ENCODE assay signal across 8 mouse cellular contexts in the genomic region with DNA sequence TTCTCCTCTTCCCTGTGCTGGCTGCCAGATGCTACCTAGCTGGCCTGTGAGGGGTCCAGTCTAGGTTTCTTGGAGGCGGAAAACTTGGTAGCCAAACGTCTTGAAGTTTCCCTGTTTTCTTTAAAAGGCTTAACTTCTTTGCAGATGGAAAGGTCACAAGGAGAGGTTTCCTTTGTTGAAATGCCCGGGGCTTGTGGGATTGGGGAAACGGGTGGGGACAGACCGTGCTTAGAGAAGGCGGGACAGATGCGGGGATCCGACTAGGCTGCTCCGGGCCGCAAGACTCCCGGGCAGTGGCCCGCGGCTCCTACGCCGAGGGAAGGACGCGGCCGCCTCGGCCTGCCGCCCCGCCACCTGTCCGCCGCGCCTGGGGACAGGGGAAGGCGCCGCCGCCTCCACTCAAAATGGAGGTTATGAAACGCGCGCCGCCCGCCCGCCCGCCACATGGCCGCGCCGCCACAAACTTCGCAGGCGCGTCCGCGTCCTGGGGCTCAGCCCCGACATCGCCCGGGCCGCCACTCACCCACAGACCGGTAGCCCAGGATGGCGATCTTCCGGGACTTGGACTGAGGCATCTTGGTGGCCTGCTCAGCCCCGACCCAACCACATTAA. TPM values are rescaled to one million over a fixed set of nuclear protein-coding genes. Genes with fewer than 3 reads are reported as not detected.
DNase-seq lines count a peak whose midpoint lies in the region; ATAC-seq and TF ChIP-seq lines count a peak whose summit lies in the region.

No protein-coding gene starts in this region.

- CTCF ChIA-PET in Patski (lab: Charles Lee): interaction anchor here (3.4 kb wide), 1 partner anchor 165 kb away, joined by 10 read pairs; no protein-coding TSS in a partner anchor

- WGBS in kidney, embryonic 16.5 days: 0% methylated on average over 49 of the region's 50 CpGs
- WGBS in hindbrain, embryonic 12.5 days: under 1% methylated on average over 40 of the region's 50 CpGs
- under 1% methylated on average over 48 of the region's 50 CpGs for WGBS in liver, embryonic 16.5 days (ENCODE audit: insufficient replicate concordance)

- no peak for DNase-seq in kidney, adult 11 months
- DNase-seq in Patski (ENCODE audit: low read depth, low spot score): no peak
- DNase-seq in T-cell, adult 2 months (ENCODE audit: low spot score): no peak

- in situ Hi-C loops in Patski (cut with MboI; ENCODE audit: low pct_unique_long_range_greater_than_20kb): no loop called here

- POLR2A ChIA-PET in Patski (lab: Charles Lee): interaction anchor here (0.5 kb wide), 1 partner anchor 141 kb away, joined by 6 read pairs; no protein-coding TSS in a partner anchor

- peak; percentile 17 for ATAC-seq in kidney, embryonic 16.5 days (ENCODE audit: low FRiP score, low TSS enrichment)
- peak; percentile 3 for ATAC-seq in Patski
- 0 out of 2 replicates have a peak, but pooled peaks have one; percentile 4 for ATAC-seq in erythroblast, adult 5-6 weeks (replicated peaks; ENCODE audit: low FRiP score, poor library complexity, severe bottlenecking)
- peak; percentile 15; the same call in 1 of the 2 replicates for ATAC-seq in hindbrain, embryonic 12.5 days (ENCODE audit: low FRiP score)
- ATAC-seq in liver, embryonic 16.5 days (ENCODE audit: low read depth): peak; percentile 4
- 0 out of 2 replicates have a peak, but pooled peaks have one; percentile 0 for ATAC-seq in neutrophil, adult 5-6 weeks (ENCODE audit: extremely low read depth, insufficient number of reproducible peaks, low FRiP score, poor library complexity, severe bottlenecking)

- H3K9ac ChIP-seq in kidney, embryonic 16.5 days (replicated peaks; ENCODE audit: low read length): peak overlapping the region; percentile 98
- H3K9ac ChIP-seq in hindbrain, embryonic 12.5 days: peak overlapping the region; percentile 98
- H3K9ac ChIP-seq in liver, embryonic 16.5 days (ENCODE audit: low read depth, low read length): peak overlapping the region; percentile 91

- no peaks in the 10 kb centered on the region for H3K27me3 ChIP-seq in kidney, embryonic 16.5 days (ENCODE audit: insufficient read depth, low read length)
- no peaks in the 10 kb centered on the region for H3K27me3 ChIP-seq in Patski
- H3K27me3 ChIP-seq in hindbrain, embryonic 12.5 days: no peaks in the 10 kb centered on the region
- H3K27me3 ChIP-seq in liver, embryonic 16.5 days (ENCODE audit: control insufficient read depth, insufficient read depth, low read depth, low read length): no peaks in the 10 kb centered on the region

- H3K4me3 ChIP-seq in kidney, embryonic 16.5 days (ENCODE audit: low read length): peak overlapping the region; percentile 96
- H3K4me3 ChIP-seq in hindbrain, embryonic 12.5 days: peak overlapping the region; percentile 96
- H3K4me3 ChIP-seq in liver, embryonic 16.5 days (ENCODE audit: low read depth, low read length): peak overlapping the region; percentile 76

- TF ChIP-seq CTCF in Patski (IDR thresholded peaks at IDR 0.05): no peak

- peak overlapping the region; percentile 76 for H3K4me2 ChIP-seq in kidney, embryonic 16.5 days (replicated peaks; ENCODE audit: low read depth, low read length)
- peak overlapping the region; percentile 69 for H3K4me2 ChIP-seq in hindbrain, embryonic 12.5 days (replicated peaks)
- H3K4me2 ChIP-seq in liver, embryonic 16.5 days (ENCODE audit: low read depth, low read length): peak overlapping the region; percentile 99

- H3K9me3 ChIP-seq in kidney, embryonic 16.5 days (ENCODE audit: low read length): no peaks in the 10 kb centered on the region
- H3K9me3 ChIP-seq in hindbrain, embryonic 12.5 days (replicated peaks): no peaks in the 10 kb centered on the region
- no peaks in the 10 kb centered on the region for H3K9me3 ChIP-seq in liver, embryonic 16.5 days (replicated peaks; ENCODE audit: control insufficient read depth, low read length)

- H3K36me3 ChIP-seq in kidney, embryonic 16.5 days (ENCODE audit: insufficient read depth, low read length): no peaks in the 10 kb centered on the region
- H3K36me3 ChIP-seq in hindbrain, embryonic 12.5 days: no peaks in the 10 kb centered on the region
- no peaks in the 10 kb centered on the region for H3K36me3 ChIP-seq in liver, embryonic 16.5 days (ENCODE audit: control insufficient read depth, insufficient read depth)

- H3K4me1 ChIP-seq in kidney, embryonic 16.5 days (ENCODE audit: insufficient read depth, low read length): peaks cover 34% of the 10 kb centered on the region
- peaks cover 26% of the 10 kb centered on the region for H3K4me1 ChIP-seq in hindbrain, embryonic 12.5 days
- H3K4me1 ChIP-seq in liver, embryonic 16.5 days (ENCODE audit: control insufficient read depth, low read depth, low read length): peaks cover 41% of the 10 kb centered on the region

- H3K27ac ChIP-seq in kidney, embryonic 16.5 days (ENCODE audit: low read length): peak overlapping the region; percentile 100
- peak overlapping the region; percentile 98 for H3K27ac ChIP-seq in hindbrain, embryonic 12.5 days
- peak overlapping the region; percentile 99 for H3K27ac ChIP-seq in liver, embryonic 16.5 days (ENCODE audit: low read length)

RNA-seq across cellular contexts. Expression of a gene that starts 0.7 kb away (rescaled TPM):
- 208 and 209 TPM in 2 replicates for polyA plus RNA-seq in kidney, embryonic 16.5 days (2015; fragmentation: Nextera tagmentation; extraction: Ambion mirVana)
- 168 TPM for polyA plus RNA-seq in Patski (2021)
- total RNA-seq in erythroblast, adult 5-6 weeks (2015; ENCODE audit: low replicate concordance): 41.8 and 47.7 TPM in 2 replicates
- total RNA-seq in erythroblast, adult 5-6 weeks (2017; ENCODE audit: low replicate concordance): 13.9 and 33.6 TPM in 2 replicates
- polyA plus RNA-seq in hindbrain, embryonic 12.5 days (2016; fragmentation: Nextera tagmentation; extraction: Ambion mirVana): 187 and 189 TPM in 2 replicates
- 70.0 and 70.1 TPM in 2 replicates for polyA plus RNA-seq in liver, embryonic 16.5 days (2015; fragmentation: Nextera tagmentation; extraction: Ambion mirVana)
- total RNA-seq in neutrophil, adult 5-6 weeks (2017): 48.2 and 59.8 TPM in 2 replicates
